Mouse (Mus musculus) ES-Bruce4 (cell line): ENCODE measurements around the gene Ift57.

Experiments
- CTCF ChIP-seq: IDR thresholded peaks from one replicate; pipeline ENCODE4 v1.8.1; 2011; ENCODE audit warnings: low read depth, low read length
- EP300 ChIP-seq: IDR thresholded peaks from 2 replicates; pipeline ENCODE4 v1.6.1; 2011; ENCODE audit warnings: low read depth, low read length; ENCODE audit not compliant: insufficient read depth
- POLR2A ChIP-seq: IDR thresholded peaks from one replicate; pipeline ENCODE4 v1.8.1; 2011; ENCODE audit warnings: low read length; ENCODE audit not compliant: insufficient read depth

DNA sequence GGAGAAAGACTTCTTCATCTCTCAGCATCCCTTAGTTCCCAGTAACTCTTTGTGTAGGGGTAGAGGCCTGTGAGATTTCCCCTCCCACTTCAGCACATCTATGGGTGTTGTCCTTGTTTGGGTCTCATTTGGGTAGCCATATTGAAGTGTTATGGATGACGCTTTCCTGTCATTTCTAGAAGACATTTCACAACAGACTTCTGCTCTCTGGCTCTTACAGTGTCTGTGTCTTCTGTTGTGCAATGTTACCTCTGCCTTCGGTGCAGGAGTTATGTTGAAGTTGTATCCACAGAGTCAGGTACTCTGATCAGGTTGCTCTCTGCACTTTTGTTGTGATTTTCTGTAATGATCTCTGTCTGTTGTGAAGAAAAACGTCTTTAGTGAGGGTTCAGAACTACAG lies 14.3 kb downstream of the Ift57 start:
- TF ChIP-seq POLR2A (no peak), CTCF (no peak), EP300 (no peak)
